Mouse (Mus musculus): Measurements from ENCODE around the gene Rheb.
"Not testable (repeated sequence)": the region's sequence is repeated elsewhere in the genome, so short reads cannot be mapped to it uniquely, and the experiment has no call there.

The Rheb gene

DNA sequence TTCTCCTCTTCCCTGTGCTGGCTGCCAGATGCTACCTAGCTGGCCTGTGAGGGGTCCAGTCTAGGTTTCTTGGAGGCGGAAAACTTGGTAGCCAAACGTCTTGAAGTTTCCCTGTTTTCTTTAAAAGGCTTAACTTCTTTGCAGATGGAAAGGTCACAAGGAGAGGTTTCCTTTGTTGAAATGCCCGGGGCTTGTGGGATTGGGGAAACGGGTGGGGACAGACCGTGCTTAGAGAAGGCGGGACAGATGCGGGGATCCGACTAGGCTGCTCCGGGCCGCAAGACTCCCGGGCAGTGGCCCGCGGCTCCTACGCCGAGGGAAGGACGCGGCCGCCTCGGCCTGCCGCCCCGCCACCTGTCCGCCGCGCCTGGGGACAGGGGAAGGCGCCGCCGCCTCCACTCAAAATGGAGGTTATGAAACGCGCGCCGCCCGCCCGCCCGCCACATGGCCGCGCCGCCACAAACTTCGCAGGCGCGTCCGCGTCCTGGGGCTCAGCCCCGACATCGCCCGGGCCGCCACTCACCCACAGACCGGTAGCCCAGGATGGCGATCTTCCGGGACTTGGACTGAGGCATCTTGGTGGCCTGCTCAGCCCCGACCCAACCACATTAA is 656 bp downstream of the Rheb start:
- DNase-seq, result peak in 1 of 2 experiments; percentile 37

DNA sequence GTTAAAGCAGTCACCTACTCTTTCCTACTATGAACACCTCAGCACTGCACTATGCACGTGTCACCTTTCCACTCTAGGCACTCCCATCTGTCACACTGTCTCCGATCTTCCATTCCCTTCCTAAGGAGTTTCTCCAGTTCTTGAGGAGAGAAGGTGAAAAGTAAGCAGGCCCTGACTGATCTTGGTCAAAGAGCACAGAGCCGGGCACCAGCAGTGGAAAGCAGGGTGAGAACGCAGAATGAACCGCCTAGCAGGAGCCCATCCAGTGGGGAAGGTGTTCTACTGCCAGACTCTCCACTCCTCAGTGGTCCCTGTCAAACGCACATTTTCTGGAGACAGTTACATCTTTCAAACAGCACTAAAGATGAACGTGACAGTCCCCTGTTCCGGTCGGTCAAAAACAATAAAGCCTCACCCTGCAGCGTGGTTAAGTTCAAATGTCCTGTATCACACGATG is 1.4 kb downstream of the Rheb start:
- DNase-seq, result no peak

DNA sequence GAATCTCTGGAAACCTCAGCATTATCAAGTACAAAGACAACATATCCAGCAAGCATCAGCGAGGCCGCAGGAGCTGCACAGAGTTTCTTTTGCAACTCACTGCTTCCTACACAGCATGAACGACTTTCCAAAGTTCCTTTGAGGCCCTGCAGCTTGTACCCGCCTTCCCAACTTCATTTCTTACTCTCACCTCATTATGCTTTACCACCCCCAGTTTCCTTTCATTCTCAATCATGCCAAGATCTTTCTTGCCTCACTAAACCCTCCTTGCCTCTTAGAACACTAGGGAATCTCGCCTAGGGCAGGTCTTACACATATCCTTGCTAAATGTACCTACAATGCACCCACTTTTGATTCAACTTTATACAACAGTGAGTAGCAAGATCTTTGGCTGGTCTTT is 7.9 kb downstream of the Rheb start:
- no peak for DNase-seq

DNA sequence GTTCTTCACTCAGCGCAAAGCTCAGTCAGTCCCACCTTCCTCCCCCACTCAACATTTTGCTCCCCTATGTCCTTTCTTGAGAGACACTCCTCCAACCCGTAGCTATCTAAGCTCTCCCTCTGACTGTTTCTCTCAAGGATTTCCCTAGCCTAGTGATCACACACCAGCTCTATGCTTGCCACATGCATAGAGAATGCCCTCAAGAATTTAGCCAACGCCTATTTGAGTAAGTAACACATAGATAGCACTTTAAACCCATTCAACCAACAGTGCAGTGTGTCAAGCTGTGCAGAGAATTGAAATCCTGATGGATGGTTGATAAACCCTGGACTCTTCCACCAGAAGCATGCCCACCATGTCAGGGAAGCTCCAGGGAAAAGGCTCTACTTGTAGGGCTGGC is 10.5 kb downstream of the Rheb start:
- no peak for DNase-seq

DNA sequence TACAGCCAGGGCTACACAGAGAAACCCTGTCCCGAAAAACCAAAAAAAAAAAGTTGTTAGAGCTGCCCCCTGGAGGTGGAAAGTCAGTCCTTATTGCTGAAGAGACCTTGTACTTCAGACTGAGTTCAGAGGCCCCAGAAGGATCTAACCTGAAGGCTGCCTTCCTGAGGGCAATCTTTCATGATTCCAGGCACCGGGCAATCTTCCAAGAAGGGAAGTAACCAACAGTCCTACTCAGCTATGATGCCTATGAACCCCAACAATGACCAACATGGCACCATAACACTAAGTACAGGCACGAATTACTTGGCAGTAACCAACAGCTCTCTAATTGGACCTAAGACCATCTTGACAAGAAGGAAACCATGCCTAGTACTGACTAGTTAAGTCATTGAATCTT is 14.0 kb downstream of the Rheb start:
- no peak for DNase-seq

DNA sequence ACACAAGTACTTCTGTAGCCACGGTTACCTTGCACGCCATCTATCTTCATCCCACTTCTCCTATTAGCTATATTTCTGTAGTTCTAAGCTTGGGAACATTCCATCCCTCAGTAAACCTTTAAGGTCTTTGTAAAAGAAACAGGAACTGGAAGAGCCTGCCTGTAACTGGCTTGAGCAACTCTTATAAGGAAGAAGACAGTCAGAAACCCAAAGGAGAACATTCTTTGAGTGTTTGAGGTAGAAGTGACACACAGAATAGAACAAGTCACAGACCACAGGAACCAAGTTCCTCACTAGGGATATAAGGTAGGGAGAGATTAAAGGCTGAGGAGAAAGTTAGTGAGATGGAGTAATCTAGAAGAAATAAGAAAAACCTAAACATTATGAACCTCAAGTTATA is 15.3 kb downstream of the Rheb start:
- DNase-seq, result no peak

DNA sequence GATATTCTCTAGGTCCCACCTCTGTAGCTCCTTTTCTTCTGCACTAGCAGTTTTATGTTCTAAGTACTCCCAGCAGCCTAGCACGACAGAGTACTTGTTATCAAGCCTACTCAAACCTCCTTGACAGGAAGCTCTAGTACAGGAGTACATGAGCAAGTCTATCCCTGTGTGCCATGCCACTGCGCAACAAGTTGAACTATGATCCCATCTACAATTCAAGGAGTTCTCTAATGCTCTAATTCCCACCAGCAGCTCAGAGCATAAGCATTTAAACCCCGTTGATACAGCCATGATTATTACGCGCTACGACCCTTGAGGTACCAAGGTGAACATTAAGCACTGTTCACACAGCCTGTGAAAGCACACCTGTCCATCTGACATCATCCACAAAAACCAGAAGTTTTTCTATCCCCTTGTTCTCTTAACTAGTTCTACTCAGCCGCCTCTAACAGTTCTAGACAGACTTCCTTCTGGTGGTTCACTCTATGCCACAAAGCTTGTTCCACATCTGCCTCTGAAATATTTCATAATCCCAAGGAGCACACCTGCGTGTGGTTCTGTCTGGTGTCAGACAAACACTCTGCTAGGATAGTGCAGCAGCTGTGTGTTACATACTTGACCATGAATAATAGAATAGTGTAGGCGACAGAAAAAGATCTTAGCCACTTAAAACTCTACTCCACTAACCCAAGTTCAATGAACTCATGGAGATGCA is 16.2 kb downstream of the Rheb start:
- peak in 1 of 2 experiments; percentile 23 for DNase-seq

DNA sequence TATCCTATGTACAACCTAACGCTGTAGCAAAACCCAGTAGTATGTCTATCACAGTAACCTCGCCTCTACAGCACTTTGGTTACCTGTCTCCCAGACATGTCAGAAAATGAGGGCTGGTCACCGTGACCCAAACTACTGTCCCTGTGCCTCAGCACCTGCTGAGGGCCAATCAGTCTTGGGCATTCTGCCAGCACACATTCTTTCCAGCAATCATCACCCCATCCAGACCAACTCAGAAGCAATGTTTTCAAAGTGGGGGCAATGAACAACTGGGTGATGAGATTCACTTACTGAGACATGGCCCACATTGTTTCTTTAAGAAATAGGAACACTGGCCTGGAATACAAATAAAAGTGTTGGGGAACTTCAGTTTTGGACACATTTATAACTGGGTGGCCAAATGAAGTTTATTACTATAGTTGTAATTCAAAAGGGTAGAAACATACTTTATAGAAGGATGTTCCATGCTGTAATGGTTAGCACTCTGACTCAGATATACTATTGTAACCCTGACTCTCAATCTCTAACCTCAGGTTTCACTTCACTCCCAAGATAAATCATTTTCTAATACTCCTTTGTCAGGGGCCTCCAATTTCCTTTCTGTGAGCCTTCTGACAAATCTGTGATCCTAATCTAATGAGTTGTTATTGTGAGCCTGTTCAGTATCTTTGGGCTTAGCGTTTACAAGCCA is 16.9 kb downstream of the Rheb start:
- DNase-seq, result peak; percentile 49 to 52

DNA sequence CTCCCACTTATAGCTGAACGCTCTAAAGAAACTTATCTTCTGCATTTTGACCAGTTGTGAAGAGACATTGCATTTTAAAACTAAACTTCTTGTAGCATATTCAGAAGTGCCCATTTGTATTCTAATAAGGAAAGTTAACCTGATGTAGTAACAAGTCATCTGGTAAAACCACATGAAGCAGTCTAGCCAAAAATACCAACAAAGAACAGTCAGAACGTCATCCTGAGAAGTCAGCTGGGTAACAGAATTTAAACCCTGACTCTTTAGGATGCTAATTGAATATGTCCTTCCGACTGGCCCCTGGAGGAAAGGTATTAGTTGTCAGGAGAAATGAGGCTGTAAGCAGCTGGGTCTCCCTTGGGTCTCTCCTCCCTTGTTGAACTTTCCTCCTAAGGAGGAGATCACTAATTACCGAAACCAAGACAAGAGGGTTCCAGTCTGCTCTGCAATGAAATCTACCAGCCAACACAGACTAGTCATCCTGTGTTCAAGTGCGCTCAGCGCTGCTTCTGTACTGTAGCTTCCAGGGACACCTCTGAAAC is 18.5 kb downstream of the Rheb start:
- no peak for DNase-seq

DNA sequence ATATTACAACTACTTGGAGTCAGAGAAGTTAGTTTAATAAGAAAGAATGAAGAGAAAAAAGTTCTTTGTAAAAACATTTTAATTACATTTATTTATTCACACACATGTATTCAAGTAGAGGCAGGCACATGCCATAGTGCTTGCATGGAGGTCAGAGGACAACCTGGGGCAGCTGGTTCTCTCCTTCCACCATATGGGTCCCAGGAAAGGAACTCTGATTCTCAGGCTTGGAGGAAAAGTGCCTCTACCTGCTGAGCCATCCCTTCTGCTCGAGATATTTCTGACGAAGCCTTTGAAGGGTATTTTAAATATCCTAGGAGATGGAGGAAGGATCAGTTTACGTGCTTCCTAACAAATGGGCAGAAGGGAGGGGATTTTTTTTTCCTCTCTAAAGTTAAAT is 19.6 kb downstream of the Rheb start:
- DNase-seq, result no peak

DNA sequence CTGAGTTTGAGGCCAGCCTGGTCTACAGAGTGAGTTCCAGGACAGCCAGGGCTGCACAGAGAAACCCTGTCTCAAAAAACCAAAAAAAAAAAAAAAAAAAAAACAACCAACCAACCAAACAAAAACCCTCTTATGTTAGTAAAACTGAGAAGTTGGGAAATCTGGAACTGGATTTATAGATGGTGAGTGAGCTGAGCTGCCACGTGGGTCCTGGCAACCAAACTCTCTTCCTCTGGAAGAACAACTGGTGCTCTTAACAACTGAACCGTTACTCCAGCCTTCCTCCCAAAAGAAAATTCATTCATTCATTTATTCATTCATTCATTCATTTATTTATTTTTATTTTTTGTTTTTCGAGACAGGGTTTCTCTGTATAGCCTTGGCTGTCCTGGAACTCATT is 20.2 kb downstream of the Rheb start:
- not testable (repeated sequence) for DNase-seq

DNA sequence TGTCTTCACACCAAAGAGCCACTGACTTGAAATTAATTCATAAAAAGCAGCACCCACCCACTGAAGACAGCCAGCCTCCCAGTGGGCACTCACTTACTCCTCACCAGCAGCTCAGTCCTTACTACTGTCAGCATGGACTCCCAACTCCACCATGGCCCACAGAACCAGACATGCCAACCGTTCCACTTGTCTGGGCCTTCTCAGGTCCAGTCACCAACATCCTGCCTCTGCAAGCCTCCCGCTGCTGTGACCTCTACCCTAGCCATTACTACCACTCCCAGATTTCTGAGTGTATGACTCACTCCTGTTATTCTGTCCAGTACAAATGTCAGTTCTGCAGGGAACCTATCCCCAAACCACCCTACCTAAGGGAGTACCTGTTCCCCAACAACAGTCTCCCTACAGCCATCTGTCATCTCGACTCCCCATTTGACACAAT is 21.0 kb downstream of the Rheb start:
- peak; percentile 28 to 50 for DNase-seq

DNA sequence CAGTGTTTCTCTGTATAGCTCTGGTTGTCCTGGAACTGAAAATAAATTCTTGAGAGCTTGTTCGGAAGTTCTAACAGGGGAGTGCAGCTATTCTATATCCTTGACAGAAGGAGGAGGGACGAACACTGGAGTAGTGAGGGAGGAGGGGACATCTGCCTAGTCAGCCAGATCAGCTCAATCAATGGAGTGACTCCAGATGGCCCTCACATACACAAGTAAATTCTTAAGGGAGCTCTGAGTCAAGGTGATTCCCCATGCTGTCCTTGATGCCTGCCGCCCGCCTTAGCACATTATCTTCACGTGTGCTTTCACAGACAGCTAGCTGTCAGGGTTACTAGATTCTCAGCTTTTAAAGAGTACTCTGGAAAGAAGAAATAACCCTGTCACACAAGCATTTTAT is 21.8 kb downstream of the Rheb start:
- DNase-seq, result no peak

DNA sequence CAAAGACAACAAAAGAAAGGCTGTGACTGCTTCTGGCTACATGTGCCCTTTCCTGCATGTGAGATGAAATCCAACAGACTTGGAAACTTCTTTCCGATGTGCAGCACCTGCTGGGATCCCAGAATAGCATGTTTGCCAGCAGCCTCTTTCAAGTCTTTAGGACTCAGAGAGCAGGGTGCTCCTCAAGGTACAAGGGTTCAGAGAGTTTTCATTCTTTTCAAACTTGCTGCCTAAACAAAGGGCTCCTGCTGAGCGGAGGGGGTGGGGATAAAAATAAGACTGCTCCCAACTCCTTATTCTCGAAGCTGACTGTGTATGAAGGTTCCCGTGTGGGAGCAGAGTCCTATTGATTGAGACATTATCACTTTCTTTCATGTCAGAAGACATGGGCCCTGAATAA is 25.2 kb downstream of the Rheb start:
- DNase-seq, result no peak

DNA sequence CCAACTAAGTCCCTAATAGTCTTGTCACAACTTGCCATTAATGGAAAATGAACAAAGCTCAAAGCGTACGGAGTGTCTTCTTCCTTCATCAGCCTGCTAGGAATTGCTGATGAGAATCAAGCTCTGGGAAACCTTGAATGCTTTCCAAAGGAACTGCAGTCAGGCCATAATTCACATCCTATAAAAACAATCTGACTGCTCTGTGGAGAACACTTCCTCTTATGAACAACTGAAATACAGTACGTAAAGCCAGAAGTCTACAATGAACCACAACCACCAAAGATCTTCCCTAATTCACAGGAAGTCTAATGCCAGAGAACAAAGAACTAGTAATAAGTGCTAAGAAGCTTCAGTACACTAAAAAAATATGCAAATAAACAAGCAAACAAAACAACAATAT is 28.5 kb downstream of the Rheb start:
- no peak for DNase-seq

DNA sequence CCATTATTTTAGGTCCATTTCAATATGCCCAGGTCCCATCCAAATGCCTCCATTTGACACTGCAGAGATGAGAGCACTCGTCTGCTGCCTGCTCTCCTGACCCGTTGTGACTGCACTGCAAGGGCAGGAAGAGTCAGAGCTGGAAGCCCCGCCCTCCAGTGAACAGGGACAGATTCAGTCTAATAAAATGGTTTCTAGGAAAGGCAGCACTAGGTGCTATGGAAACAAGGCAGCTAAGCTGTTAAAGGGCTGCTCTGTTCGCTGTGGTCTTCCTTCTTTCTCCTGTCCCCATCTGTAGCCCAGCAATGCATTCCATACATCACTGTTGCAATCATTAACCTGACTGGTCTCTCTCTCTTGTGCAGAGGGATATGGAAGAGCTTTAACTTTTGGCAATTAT is 29.4 kb downstream of the Rheb start:
- no peak for DNase-seq

DNA sequence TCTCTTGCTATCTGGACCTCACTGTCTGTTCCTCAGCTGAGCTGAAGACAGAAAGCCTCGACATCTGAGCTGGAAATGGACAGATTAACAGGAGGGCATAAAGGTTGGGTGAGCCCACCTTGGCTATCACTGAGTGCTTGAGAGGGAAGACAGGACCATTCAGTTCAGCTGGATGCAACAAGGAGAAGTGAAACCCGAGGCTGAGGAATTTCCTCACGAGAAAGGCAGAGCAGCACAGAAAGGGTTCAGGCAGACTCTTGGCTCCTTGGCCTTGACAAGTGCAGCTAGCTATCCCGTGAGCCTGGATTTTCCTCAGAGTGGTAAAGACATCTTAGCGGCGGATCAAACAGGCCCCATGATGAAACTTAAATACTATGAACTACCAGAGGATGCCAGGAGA is 37.2 kb downstream of the Rheb start:
- no peak for DNase-seq

DNA sequence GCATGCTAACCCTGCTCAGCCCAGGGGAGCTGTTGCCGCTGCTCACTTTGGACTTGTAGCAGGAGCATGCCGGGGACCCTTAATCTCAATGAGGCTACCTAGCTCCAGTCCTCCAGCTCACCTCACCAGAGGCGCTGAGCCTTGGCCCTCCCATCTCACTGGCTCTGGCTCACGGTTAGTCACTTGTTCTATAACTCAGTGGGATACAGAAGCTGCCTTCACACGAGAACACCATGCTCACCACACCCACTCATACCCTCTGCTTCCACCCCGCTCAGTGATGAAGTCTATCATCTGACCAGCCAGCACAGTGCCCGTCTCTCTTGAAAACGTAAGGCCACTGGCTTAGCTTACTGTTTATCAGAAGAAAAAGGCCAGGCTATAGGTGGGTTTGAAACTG is 37.8 kb downstream of the Rheb start:
- DNase-seq, result no peak

DNA sequence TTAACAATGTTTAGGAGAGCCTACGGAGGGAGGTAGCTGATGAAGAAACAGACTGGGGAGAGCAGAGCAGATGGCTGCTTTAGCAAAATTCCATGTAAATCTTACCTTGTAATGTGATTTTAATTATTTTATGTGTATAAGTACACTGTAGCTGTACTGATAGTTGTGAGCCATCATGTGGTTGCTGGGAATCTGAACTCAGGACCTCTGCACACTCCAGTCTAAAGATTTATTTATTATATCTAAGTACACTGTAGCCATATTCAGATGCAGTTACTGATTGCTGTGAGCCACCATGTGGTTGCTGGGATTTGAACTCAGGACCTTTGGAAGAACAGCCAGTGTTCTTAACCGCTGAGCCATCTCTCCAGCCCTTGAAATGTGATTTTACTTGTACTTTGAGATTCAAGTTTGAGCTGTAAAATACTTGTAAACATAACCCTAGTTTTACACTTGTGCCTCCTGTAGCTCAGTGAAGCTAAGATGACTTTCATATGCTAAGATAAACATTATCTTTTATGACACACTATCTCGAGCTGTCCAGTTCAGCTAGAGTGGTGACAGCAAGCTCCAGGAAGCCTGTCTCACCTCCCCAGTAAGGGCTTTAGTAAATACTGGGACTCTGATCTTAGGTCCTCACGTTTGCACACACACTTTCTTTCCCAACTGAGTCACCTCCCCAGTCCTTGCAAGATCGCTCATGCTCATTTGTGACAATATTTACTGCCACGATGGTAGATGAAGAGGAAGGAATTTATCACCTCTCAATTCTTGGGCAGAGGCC is 40.4 kb downstream of the Rheb start:
- no peak for DNase-seq

DNA sequence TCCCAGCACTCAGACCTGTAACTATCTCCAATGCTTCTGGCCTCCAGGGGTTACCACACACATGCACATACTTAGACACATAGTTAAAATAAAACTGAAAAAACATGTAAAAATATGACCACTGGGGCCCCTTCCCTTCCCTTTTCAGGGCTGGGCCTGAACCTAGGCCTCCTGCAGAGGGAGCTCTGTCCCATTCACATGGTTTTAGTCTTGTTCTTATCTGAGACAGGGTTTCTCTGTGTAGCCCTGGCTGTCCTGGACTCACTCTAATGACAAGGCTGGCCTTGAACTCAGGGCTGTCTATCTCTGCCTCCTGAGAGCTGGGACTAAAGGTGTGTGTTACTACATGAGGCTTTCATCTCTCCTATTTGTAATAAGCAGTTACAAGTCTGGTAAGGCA is 42.0 kb downstream of the Rheb start:
- DNase-seq, result no peak

DNA sequence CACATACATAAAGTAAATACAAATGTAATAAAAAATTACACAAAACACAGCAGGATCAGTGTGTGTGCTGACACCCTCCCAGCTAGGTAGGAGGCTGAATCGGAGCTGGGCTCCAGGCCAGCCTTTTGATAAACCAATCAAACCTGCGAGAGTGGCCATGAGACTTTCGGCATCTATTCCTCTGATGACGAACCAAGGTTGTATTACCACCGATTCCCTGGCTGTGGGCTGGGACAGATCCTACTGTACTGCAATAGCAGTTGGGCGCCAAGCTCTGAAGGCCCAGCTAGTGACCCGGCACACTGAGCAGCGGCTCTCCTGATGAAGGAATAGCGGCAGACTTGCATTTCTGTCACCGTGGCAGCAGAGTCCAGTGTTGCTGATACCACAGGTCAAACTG is 43.8 kb downstream of the Rheb start:
- no peak for DNase-seq

DNA sequence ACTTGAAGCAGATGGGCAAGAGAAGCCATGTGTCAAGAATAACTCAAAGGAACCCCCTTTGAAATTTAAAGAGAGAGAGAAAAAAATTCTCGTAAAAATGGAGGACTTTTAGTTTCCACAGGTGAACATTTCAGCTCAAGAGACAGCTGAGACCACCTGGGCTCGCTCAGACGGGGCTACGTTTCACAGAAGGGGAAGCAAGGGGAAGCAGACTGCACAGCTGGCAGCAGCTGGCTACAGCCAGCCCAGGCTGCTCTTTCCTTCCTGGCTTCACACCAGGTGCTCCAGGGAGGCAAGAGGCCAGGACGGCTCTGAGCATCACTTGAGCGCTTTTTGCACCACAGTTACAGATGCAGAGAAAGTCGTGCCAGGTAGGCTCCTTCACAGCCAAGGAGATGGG is 44.6 kb downstream of the Rheb start:
- no peak for DNase-seq

DNA sequence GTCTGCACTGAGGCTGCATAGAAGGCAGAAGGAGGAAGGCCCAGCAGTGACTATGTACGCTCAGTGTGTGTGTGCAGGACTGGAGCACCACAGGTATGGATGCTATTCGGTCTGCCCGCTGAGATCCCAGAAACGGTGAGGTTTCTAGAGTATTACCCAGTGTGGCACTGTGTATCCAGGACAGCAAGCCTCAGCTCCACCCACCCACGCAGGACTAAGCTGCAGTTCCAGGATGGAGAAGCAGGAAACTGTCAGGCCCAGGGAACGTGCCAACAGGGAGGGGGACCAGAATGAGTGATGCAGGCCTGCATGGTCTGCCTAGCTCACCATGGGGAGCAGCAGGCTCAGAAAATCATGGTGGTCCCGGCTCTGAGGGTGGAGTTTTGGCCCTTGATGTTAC is 49.5 kb downstream of the Rheb start:
- no peak for DNase-seq

All from lung, adult 18-20 months (tissue).